Mouse (Mus musculus): ENCODE data around the gene Ccer2. TPM values are rescaled to one million over a fixed set of nuclear protein-coding genes. Genes with fewer than 3 reads are reported as not detected.

Ccer2 gene
- total and polyA plus RNA-seq, 2 experiments from 2014 or later = not detected

GRCm38 (mm10) chr7:28716590-28717281 lies 39.2 kb upstream of the Ccer2 start, which contains the start of gene Fbxo17:
Fbxo17 (plus strand) TSS chr7:28716804.
- H3K9ac ChIP-seq (replicated peaks; ENCODE audit: low read depth, low read length) = peak within 1 kb of the TSS; percentile 52
- no peaks in the 10 kb centered on the region for H3K27me3 ChIP-seq (ENCODE audit: control insufficient read depth, insufficient read depth, low read length)
- no peak for TF ChIP-seq CTCF (IDR thresholded peaks at IDR 0.05; ENCODE audit: low read depth)
- no peak for TF ChIP-seq EP300 (IDR thresholded peaks at IDR 0.05; ENCODE audit: low read depth)
- ATAC-seq (ENCODE audit: insufficient read depth, low read depth) (peak; percentile 84), DNase-seq (ENCODE audit: low spot score) (peak; percentile 62)
- H3K27ac ChIP-seq (ENCODE audit: low read depth) = peak within 1 kb of the TSS; percentile 5; the same call in 1 of the 2 replicates
- WGBS = 3% methylated on average over 36 of the region's 36 CpGs
- peak within 1 kb of the TSS; percentile 55 for H3K4me3 ChIP-seq (ENCODE audit: low read depth, low read length)
- H3K4me1 ChIP-seq (ENCODE audit: control insufficient read depth, insufficient read depth) = no peaks in the 10 kb centered on the region
- peak within 1 kb of the TSS; percentile 76 for H3K4me2 ChIP-seq (ENCODE audit: low read depth, low read length)
- no peaks in the 10 kb centered on the region for H3K36me3 ChIP-seq (replicated peaks; ENCODE audit: control insufficient read depth, insufficient read depth, low read length)
- no peaks in the 10 kb centered on the region for H3K9me3 ChIP-seq (replicated peaks; ENCODE audit: control insufficient read depth, low read length)

DNA sequence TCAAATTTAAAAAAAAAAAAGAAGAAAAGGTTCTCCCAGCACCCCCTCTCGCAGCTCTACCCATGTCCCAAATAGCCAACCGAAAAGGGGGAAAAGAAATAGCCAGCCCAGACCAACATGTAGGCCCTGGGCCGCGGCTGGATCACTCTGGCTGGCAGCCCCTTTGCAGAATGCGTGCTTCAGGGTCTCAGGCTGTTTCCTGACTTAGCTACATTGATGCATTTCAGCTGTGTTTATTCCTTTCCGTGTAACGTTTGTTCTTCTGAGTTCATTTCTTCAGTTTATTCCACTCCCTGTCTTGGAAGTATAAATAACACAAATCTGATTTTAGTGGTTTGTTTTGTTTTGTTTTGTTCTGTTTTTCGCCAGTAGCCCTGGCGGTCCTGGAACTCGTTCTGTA lies 38.2 kb upstream of the Ccer2 start:
- no peak overlapping the region for H3K4me3 ChIP-seq (ENCODE audit: low read depth, low read length)
- H3K27ac ChIP-seq (ENCODE audit: low read depth) = no peak overlapping the region
- H3K36me3 ChIP-seq (replicated peaks; ENCODE audit: control insufficient read depth, insufficient read depth, low read length) = no peaks in the 10 kb centered on the region
- ATAC-seq (ENCODE audit: insufficient read depth, low read depth) (no peak), DNase-seq (ENCODE audit: low spot score) (no peak)
- H3K4me2 ChIP-seq (ENCODE audit: low read depth, low read length) = no peak overlapping the region
- H3K9me3 ChIP-seq (replicated peaks; ENCODE audit: control insufficient read depth, low read length) = no peaks in the 10 kb centered on the region
- H3K9ac ChIP-seq (replicated peaks; ENCODE audit: low read depth, low read length) = no peak overlapping the region
- no peaks in the 10 kb centered on the region for H3K27me3 ChIP-seq (ENCODE audit: control insufficient read depth, insufficient read depth, low read length)
- 84% methylated on average over 10 of the region's 10 CpGs for WGBS
- H3K4me1 ChIP-seq (ENCODE audit: control insufficient read depth, insufficient read depth) = no peaks in the 10 kb centered on the region
- TF ChIP-seq CTCF (IDR thresholded peaks at IDR 0.05; ENCODE audit: low read depth) (no peak), EP300 (IDR thresholded peaks at IDR 0.05; ENCODE audit: low read depth) (no peak)

- Histone ChIP-seq H3K4me3 (ENCODE audit: low read depth, low read length) (no peak overlapping the region), H3K9ac (replicated peaks; ENCODE audit: low read depth, low read length) (no peak overlapping the region), H3K27ac (ENCODE audit: low read depth) (no peak overlapping the region), H3K36me3 (replicated peaks; ENCODE audit: control insufficient read depth, insufficient read depth, low read length) (no peaks in the 10 kb centered on the region), H3K27me3 (ENCODE audit: control insufficient read depth, insufficient read depth, low read length) (no peaks in the 10 kb centered on the region), H3K4me1 (ENCODE audit: control insufficient read depth, insufficient read depth) (no peaks in the 10 kb centered on the region), H3K4me2 (ENCODE audit: low read depth, low read length) (no peak overlapping the region), H3K9me3 (replicated peaks; ENCODE audit: control insufficient read depth, low read length) (no peaks in the 10 kb centered on the region)
- no peak for DNase-seq (ENCODE audit: low spot score)
- TF ChIP-seq EP300 (IDR thresholded peaks at IDR 0.05; ENCODE audit: low read depth) = no peak
- no peak for TF ChIP-seq CTCF (IDR thresholded peaks at IDR 0.05; ENCODE audit: low read depth)
- no peak for ATAC-seq (ENCODE audit: insufficient read depth, low read depth)
- WGBS = 32% methylated on average over 4 of the region's 4 CpGs
Observed at GRCm38 (mm10) chr7:28719159-28719558, 36.8 kb upstream of the Ccer2 start.

DNA sequence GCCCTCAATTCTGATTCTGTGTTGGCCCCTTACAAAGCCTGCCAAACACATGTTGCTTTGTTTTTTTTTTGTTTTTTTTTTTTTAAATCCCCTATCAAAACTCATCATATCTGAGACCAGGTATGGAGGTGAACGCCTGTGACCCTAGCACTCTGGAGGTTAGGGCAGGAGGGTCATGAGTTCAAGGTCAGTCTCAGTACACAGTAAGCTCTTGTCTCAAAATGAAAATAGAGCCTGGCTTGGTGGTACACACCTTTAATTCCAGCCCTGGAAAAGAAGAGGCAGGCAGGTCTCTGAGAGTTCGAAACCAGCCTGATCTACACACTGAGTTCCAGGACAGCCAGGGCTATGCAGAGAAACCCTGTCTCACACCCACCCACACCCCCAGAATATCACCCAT lies 36.3 kb upstream of the Ccer2 start:
- Histone ChIP-seq H3K36me3 (replicated peaks; ENCODE audit: control insufficient read depth, insufficient read depth, low read length) (no peaks in the 10 kb centered on the region), H3K9me3 (replicated peaks; ENCODE audit: control insufficient read depth, low read length) (no peaks in the 10 kb centered on the region), H3K4me3 (ENCODE audit: low read depth, low read length) (no peak overlapping the region), H3K27me3 (ENCODE audit: control insufficient read depth, insufficient read depth, low read length) (no peaks in the 10 kb centered on the region), H3K27ac (ENCODE audit: low read depth) (no peak overlapping the region), H3K4me2 (ENCODE audit: low read depth, low read length) (no peak overlapping the region), H3K4me1 (ENCODE audit: control insufficient read depth, insufficient read depth) (no peaks in the 10 kb centered on the region), H3K9ac (replicated peaks; ENCODE audit: low read depth, low read length) (no peak overlapping the region)
- no peak for DNase-seq (ENCODE audit: low spot score)
- WGBS = 67% methylated on average over 2 of the region's 2 CpGs
- no peak for ATAC-seq (ENCODE audit: insufficient read depth, low read depth)
- TF ChIP-seq EP300 (IDR thresholded peaks at IDR 0.05; ENCODE audit: low read depth) = no peak
- TF ChIP-seq CTCF (IDR thresholded peaks at IDR 0.05; ENCODE audit: low read depth) = no peak

- Histone ChIP-seq H3K36me3 (replicated peaks; ENCODE audit: control insufficient read depth, insufficient read depth, low read length) (no peaks in the 10 kb centered on the region), H3K9ac (replicated peaks; ENCODE audit: low read depth, low read length) (no peak overlapping the region), H3K4me3 (ENCODE audit: low read depth, low read length) (no peak overlapping the region), H3K9me3 (replicated peaks; ENCODE audit: control insufficient read depth, low read length) (no peaks in the 10 kb centered on the region), H3K4me2 (ENCODE audit: low read depth, low read length) (no peak overlapping the region), H3K4me1 (ENCODE audit: control insufficient read depth, insufficient read depth) (no peaks in the 10 kb centered on the region), H3K27ac (ENCODE audit: low read depth) (no peak overlapping the region), H3K27me3 (ENCODE audit: control insufficient read depth, insufficient read depth, low read length) (no peaks in the 10 kb centered on the region)
- TF ChIP-seq EP300 (IDR thresholded peaks at IDR 0.05; ENCODE audit: low read depth) = no peak
- TF ChIP-seq CTCF (IDR thresholded peaks at IDR 0.05; ENCODE audit: low read depth) = no peak
- no peak for DNase-seq (ENCODE audit: low spot score)
- no peak for ATAC-seq (ENCODE audit: insufficient read depth, low read depth)
- WGBS = 78% methylated on average over 3 of the region's 3 CpGs
Observed at GRCm38 (mm10) chr7:28720753-28721537, 35.0 kb upstream of the Ccer2 start.

All from heart, postnatal 0 days (tissue).